Mouse (Mus musculus): ENCODE data around the gene 1700001K19Rik. TPM values are rescaled to one million over a fixed set of nuclear protein-coding genes. Genes with fewer than 3 reads are reported as not detected.
"Not testable (repeated sequence)": the region's sequence is repeated elsewhere in the genome, so short reads cannot be mapped to it uniquely, and the experiment has no call there.

1700001K19Rik gene
- not detected for total RNA-seq (2021)

DNA sequence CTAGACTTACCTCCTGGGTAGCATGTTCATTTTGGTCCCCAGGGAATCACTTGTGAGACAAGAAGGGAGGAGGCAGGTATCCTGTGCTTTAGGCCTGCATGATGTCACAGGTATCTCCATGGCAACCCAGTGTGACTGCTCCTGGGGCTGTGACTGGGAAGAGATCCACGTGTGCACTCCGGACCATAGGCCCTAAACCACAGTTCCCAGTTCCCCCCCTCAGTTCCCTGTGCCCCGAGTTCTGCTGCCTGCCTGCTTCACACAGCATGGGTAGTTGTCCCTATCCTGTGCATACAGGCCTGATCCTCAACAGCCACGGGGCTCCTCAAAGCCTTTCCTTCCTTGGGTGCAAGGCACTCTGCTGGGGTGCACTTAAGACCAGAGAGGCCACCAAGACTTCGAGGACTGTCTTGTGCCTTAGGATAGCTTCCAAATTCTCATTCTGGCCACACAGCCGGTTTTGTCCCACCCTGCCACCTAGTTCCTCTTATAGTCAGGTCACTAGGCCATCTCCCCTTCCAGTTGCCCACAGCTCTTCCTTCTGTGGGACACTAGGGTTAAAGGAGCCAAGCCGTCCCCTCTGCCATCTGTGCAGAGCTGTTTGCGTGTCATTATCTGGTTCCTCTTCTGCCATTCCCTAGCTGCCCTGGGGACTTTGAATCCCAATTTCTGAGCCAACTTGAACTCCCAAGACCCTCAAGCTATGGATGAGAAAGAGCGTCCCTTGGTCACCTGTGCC lies at the start of gene 1700001K19Rik:
1700001K19Rik (minus strand) TSS at position 59 of the 739 bp plus-strand sequence.
- DNase-seq (ENCODE audit: extremely low spot score in 1 of 2, low spot score in 2 of 2): no peak
- intact Hi-C loops (cut with DNase I): no loop called here

DNA sequence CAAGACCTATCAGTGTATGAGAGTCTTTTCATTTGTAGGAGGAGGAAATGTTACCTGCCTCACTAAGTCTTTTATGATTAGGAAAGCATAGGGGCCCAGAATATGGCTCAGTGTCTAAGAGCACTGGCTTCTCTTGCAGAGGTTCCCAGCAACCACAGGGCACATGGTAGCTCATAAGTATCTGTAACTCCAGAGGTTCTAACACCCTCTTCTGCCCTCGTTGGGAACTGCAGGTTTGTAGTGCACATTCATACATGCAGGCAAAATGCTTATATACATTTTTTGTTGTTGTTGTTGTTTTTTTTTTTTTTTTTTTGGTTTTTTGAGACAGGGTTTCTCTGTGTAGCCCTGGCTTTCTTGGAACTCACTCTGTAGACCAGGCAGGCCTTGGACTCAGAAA lies 44.0 kb upstream of the 1700001K19Rik start:
- intact Hi-C loops (cut with DNase I): no loop called here
- DNase-seq (ENCODE audit: extremely low spot score in 1 of 2, low spot score in 2 of 2): no peak

DNA sequence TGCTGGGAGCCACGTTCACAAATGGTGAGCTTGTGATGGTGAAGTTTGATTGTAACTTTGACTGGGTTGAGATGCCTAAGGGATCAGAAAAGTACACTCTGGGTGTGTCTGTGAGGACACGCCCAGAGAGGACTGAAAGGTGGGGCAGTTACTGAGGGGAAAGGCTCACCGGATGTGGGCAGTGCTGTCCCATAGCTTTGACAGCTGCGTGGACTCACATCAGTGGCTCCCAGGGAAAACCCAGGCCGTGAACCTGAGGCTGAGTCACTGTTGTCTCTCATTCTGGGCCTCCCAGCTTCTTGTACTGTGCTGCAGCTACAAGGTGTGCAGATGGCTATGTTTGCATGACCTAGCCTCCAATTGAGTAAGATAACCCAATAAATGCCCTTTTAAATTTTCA lies 43.1 kb upstream of the 1700001K19Rik start:
- DNase-seq (ENCODE audit: extremely low spot score in 1 of 2, low spot score in 2 of 2): no peak
- intact Hi-C loops (cut with DNase I): no loop called here

DNA sequence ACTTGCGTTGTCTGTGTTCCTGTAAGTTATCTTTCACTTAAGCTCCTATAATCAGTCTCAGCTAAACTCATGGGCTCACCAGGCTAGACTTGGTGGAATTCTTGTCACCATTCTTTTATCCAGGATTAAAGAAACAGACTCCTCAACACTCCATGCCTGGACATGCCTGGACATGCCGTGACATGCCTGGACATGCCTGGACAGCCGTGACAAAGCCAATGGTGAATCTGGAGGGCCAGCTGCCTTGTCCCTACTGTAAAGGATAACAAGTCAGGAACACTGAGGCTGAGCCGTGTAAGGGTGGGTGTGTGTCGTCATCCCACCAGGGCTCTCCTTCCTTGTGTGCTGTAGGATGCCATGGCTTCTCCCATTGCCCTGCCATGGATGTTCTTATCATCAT lies 42.6 kb upstream of the 1700001K19Rik start:
- intact Hi-C loops (cut with DNase I): no loop called here
- DNase-seq (ENCODE audit: extremely low spot score in 1 of 2, low spot score in 2 of 2): no peak

DNA sequence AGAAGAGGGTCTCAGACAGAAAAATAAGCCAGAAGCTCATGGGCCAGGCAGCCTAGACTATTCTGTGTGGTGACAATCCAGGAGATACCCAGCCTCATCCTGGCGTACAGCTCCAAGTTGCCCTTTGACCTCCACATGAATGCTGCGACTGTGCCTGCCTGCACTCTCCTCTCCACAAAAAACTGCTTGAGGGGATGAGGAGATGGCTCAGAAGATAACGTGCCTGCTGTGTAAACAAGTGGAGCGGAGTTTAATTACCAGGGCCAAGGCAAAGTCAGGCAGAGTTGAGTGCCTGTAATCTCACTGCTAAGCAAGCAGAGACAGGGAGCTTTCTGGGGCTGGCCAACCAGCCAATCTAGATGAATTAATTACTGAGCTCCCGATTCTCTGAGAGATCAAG lies 33.6 kb upstream of the 1700001K19Rik start:
- intact Hi-C loops (cut with DNase I): no loop called here
- no peak for DNase-seq (ENCODE audit: extremely low spot score in 1 of 2, low spot score in 2 of 2)

DNA sequence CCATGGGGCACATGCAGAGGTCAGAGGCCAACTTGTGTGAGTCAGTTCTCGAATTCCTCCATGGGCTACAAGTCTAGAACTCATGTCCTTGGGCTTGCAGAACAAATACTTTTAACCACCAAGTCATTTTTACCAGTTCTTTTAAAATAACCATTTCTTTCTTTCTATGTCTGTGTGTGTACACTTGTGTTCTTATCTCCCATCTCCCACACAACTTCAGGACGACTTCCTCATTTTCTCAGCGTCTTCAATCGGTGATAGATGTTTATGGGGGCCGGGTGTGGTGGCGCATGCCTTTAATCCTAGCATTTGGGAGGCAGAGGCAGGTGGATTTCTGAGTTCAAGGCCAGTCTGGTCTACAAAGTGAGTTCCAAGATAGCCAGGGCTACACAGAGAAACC lies 31.8 kb upstream of the 1700001K19Rik start:
- intact Hi-C loops (cut with DNase I): no loop called here
- DNase-seq (ENCODE audit: extremely low spot score in 1 of 2, low spot score in 2 of 2): no peak

DNA sequence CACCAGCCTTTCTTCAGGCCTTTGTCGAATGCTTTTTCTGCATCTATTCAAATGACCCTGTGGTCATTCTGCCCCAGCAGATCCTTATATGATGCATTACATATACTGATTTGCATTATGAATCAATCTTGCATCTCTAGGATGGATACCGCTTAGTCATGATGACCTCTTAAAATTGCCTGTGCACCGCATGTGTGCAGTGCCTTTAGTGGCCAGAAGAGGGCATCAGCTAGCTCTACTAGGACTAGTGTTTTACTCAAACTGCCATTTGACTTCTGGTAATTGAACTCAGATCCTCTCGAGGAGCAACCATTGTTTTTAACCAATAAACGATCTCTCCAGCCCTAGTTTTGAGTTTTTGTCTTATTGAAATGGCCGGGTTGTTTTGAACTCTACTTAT lies 31.4 kb upstream of the 1700001K19Rik start:
- intact Hi-C loops (cut with DNase I): no loop called here
- DNase-seq (ENCODE audit: extremely low spot score in 1 of 2, low spot score in 2 of 2): no peak

DNA sequence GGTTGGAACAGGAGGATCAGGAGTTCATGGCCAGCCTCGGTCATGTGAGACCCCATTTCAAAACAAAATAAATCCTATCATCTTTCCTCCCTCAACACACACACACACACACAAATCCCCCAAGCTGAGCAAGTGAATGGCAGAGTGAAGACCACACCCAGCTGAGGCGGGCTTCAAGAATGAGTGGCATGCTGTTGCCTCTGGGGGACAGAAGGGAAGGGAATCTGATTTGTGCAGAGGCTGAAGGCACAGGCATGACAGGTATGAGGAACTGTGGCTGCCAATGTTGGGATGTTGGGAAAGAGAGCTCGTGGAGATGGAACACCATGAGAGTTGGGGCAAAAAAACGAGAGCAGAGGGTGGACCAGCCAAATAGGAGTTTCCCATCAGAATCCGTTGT lies 28.9 kb upstream of the 1700001K19Rik start:
- no peak for DNase-seq (ENCODE audit: extremely low spot score in 1 of 2, low spot score in 2 of 2)
- intact Hi-C loops (cut with DNase I): no loop called here

DNA sequence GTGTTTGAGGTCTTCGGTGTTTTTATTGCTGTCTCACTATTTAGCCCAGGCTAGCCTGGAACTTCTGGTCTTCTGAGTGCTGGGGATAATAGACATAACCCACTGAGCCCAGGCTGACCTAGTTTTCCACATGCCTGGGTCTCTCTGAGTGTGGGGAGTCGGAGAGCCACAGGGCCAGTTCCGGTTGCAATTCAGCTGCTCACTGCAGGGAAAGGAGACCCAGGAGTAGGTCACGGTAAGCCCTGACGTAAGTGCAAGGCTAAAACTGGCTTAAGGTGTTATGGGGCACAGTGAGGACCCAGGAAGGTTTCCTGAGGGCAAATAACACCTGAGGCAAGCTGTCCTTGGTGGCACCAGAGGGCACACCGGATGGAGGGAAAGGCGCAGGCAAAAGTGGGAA lies 25.0 kb upstream of the 1700001K19Rik start:
- intact Hi-C loops (cut with DNase I): no loop called here

DNA sequence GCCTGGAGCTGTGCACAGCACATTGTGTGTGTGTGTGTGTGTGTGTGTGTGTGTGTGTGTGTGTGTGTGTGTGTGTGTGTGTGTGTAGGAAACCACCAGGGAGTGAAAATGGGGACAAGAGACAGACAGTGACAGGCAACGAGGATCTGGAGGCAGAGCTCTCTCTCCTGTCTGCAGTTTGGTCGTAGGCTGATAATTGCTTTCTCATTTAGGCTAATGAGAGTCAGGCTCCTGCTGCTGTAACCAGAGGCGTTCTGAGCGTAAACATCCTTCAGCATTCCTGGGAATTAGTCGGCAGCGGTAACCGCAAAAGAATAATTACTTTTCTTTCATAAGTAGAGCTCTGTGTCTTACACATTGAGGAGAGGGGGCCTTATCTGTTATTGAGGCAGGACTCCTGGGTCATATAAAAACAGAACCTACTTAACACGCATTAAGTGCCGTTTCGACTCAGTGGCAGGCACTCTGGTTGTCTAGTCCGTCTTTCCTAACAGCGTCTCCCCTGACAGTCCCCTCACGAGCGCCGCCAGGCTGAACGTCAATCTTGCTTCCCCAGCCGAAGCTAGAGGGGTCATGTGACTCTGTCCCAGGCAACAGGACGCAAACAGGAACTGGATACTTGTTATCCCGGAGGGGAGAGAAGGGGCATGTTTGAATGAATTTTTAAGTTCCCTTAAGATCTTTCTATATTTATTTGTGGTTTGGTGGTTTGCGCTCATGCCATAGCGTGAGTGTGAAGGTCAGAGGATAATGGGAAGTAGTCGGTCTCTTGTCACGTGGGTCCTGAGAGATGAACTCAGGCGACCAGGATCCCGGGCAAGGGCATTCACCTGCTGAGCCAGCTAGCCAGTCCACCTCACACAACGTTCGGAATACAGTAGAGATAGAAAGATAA lies 24.2 kb upstream of the 1700001K19Rik start:
- DNase-seq (ENCODE audit: extremely low spot score in 1 of 2, low spot score in 2 of 2): peak in 1 of 2 experiments; percentile 62
- intact Hi-C loops (cut with DNase I): no loop called here

More for the DNA sequence above, 25.0 kb upstream of the 1700001K19Rik start:
- DNase-seq (ENCODE audit: extremely low spot score in 1 of 2, low spot score in 2 of 2): no peak

DNA sequence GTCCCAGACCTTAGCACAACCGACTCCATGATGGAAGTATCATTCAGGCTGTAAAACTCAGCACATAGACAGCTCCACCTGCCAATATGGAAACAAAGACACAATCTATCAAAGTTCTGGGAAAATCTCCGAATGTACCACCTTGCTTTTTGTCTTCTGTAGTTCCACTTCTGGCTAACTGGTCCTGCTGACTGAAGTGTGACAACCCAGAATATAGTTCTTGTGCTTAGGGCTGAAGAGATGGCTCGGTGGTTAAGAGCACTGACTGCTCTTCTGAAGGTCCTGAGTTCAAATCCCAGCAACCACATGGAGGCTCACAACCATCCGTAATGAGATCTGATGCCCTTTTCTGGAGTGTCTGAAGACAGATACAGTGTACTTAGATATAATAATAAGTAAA lies 23.0 kb upstream of the 1700001K19Rik start:
- intact Hi-C loops (cut with DNase I); DNase-seq (ENCODE audit: extremely low spot score in 1 of 2, low spot score in 2 of 2): not testable (repeated sequence)

DNA sequence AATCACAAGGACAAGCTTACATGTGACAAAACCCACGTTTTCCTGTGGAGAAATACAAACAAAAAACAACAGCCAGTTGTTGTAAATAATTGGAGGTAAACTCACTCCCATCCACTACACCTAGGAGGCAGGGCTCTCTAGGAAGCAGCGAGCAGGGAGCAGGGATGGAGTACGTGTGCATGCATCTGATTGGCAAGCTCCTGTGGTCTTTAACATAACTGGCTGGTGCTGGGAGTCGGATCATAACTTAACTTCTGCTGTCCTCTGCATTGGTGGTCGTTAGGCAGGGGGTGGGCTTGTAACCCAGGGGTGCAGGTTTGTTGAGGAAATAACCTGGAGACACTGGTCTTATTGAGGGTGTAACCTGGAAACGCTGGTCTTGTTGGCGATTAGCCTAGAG lies 21.3 kb upstream of the 1700001K19Rik start:
- intact Hi-C loops (cut with DNase I): loop anchor here (5.0 kb wide), 1 partner anchor 286 kb away; no protein-coding TSS in a partner anchor
- DNase-seq (ENCODE audit: extremely low spot score in 1 of 2, low spot score in 2 of 2): no peak

DNA sequence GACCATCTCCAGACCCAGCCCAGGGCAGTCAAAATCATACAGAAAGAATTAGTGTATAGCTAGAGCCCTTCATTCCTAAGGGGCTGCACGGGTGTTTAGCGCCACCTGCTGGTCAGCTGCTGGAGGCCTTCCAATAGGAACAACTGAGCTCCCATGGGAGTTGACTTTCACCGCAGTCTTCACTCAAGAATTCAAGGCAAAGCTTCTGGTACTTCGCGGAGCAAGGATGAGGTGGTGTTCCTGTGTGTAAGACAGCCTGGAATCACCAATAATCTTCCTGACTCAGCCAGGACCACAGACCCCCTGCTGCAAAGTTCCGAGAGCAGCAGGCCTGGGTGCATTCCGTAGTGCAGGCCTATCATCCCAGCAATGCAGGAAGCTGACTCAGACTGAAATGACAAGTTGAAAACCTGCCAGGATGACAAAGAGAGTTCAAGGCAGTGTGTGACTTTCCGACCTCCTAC lies 20.6 kb upstream of the 1700001K19Rik start:
- intact Hi-C loops (cut with DNase I): loop anchor here (5.0 kb wide), 1 partner anchor 286 kb away; no protein-coding TSS in a partner anchor
- DNase-seq (ENCODE audit: extremely low spot score in 1 of 2, low spot score in 2 of 2): peak; percentile 72 to 89

DNA sequence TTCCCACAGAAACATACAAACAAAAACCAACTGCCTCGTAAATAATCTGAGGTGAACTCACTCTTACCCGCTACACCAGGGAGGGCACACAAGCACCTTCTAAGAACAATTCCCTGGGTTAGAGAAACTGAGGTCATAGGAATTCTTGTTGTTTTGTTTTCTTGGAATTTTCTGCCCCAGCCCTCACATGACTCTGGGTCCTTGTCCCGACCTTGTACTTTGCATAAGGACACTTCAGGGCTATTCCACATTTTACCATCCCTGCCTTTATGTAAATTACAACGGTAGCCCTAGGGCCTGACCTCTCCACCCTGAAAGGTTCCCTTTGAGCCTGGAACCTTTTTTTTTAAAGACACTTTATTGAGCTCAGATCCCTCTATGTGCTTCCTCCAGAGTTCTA lies 20.1 kb upstream of the 1700001K19Rik start, which contains the start of gene Hsp90aa1:
Hsp90aa1 (minus strand) TSS at position 173 of the 400 bp plus-strand sequence.
- intact Hi-C loops (cut with DNase I): loop anchor here (5.0 kb wide), 1 partner anchor 285 kb away; no protein-coding TSS in a partner anchor
- DNase-seq (ENCODE audit: extremely low spot score in 1 of 2, low spot score in 2 of 2): no peak

DNA sequence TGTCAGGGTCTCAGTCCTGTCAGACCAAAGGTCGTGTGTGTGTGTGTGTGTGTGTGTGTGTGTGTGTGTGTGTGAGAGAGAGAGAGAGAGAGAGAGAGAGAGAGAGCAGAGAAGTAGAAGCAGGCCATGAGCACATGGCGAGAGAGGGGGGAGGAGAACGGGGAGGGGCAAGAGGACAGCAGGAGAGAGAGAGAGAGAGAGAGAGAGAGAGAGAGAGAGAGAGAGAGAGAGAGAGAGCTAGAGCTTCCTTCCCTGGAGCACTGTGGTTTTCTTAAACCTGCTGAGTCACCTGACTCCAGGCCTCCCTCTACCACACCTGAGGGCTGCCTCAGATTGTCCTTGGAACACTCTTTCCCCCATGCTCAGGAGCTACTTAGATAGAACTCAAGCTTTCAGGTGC lies 18.9 kb upstream of the 1700001K19Rik start:
- intact Hi-C loops (cut with DNase I): loop anchor here (5.0 kb wide), 1 partner anchor 284 kb away; no protein-coding TSS in a partner anchor
- DNase-seq (ENCODE audit: extremely low spot score in 1 of 2, low spot score in 2 of 2): not testable (repeated sequence)

DNA sequence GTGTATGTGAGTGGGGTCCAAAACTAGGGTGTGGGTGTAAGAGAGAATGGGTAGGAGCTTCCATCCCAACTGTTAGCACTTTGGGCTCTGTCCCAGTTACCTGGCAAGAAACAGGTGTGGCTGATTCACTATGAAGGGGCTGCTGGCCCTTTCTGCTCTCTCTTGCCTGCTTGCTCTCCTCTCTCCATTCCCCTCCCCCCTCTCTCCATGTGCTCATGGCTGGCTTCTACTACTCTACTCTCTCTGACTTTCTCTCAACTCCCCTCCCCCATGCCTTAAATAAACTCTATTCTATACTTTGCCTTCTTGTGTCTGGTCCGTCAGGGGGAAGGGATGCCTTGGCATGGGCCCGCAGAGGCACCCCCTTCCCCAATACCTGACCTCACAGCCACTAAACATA lies 18.3 kb upstream of the 1700001K19Rik start:
- no peak for DNase-seq (ENCODE audit: extremely low spot score in 1 of 2, low spot score in 2 of 2)
- intact Hi-C loops (cut with DNase I): loop anchor here (5.0 kb wide), 1 partner anchor 283 kb away; no protein-coding TSS in a partner anchor

DNA sequence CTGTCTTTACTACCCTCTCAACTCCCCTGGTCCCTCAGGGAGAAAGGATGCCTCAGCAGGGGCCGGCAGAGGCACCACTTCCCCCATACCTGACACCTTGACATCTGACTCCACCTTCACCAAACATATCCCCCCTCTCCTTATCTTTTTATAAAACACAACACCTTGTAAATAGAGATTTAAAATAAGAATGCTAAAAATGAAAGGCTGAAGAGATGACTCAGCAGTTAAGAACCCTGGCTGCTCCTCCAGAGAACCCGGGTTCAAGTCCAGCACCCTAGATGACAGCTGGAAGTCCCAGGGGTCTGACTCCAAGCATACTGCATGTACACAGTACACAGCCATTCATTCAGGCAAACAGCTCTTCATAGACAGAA lies 16.7 kb upstream of the 1700001K19Rik start:
- intact Hi-C loops (cut with DNase I): loop anchor here (5.0 kb wide), 1 partner anchor 143 kb away; the partner anchor contains the start of gene Mok
- no peak for DNase-seq (ENCODE audit: extremely low spot score in 1 of 2, low spot score in 2 of 2)

DNA sequence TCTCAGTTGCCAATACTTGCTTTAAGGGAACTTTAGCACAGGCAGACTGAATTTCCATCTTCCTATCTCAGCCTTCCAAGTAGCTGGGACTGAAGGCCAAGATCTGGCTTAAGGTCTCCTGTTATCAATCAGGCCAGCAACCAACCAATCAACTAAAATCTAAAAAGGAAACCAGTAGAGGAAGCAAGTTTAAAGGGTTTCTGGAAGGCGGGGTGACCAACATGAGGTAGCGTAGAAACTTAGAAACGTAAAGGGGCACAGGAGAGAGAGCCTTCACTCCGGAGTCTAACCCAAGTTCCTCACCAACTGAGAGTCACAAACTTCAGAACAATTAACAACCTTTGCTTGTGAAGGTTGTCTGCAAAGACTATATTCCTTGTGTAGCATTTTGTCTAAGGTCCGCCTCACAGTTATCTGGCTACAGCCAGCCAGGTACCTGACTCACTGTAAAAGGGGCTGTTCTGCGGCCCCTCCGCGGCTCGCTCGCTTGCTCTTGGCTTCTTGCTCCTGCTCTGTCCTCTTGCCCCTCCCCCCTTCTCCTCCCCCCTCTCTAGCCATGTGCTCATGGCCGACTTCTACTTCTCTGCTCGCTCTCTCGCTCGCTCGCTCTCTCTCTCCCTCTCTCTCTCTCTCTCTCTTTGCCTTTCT lies 16.2 kb upstream of the 1700001K19Rik start:
- no peak for DNase-seq (ENCODE audit: extremely low spot score in 1 of 2, low spot score in 2 of 2)
- intact Hi-C loops (cut with DNase I): loop anchor here (5.0 kb wide), 1 partner anchor 144 kb away; the partner anchor contains the start of gene Mok

DNA sequence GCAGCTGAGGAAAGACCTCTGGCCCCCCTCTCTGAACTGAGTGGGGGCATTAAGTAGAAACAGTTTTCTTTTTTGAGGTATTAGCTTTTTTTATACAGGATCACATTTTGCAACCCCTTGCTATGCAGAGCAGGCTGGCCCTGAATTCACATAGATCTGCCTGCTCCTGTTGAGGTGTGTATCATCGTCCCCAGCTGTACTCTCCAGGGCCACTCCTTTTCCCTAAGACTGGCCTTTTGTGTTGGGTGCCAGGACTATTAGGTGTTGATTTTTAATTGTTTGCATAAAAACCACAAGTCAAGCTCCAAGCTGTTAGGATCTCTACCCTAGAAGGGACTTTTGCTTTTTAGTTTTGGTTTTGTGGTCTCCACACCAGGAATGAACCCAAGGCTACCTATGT lies 15.7 kb upstream of the 1700001K19Rik start:
- intact Hi-C loops (cut with DNase I): loop anchor here (5.0 kb wide), 1 partner anchor 144 kb away; the partner anchor contains the start of gene Mok
- DNase-seq (ENCODE audit: extremely low spot score in 1 of 2, low spot score in 2 of 2): no peak
